Mouse (Mus musculus) limb, embryonic 12.5 days (tissue): ENCODE measurements around the gene Nrxn1. TPM values are rescaled to one million over a fixed set of nuclear protein-coding genes. Genes with fewer than 3 reads are reported as not detected.

Source experiments
- ATAC-seq: fragments of 200-750 bp; cut with Nextera tagmentation; 2 replicates; pipeline ENCODE4 v1.8.0; 2017; ENCODE audit warnings: low read depth, moderate TSS enrichment; ENCODE audit not compliant: insufficient number of reproducible peaks, insufficient read depth, low FRiP score, low TSS enrichment
- H3K27ac ChIP-seq: fragments of 300-500 bp; sonication (generic); 2 replicates; pipeline ENCODE4 v1.5.1; 2016; ENCODE audit warnings: mild to moderate bottlenecking, moderate library complexity
- H3K27me3 ChIP-seq: fragments of 300-500 bp; sonication (generic); 2 replicates; pipeline ENCODE4 v1.6.1; 2016; ENCODE audit warnings: mild to moderate bottlenecking, moderate library complexity
- H3K36me3 ChIP-seq: fragments of 300-500 bp; sonication (generic); 2 replicates; pipeline ENCODE4 v1.6.1; 2016; ENCODE audit warnings: mild to moderate bottlenecking, moderate library complexity
- H3K4me1 ChIP-seq: fragments of 300-500 bp; sonication (generic); replicated peaks from 2 replicates; pipeline ENCODE4 v1.6.1; 2016
- H3K4me2 ChIP-seq: fragments of 300-500 bp; sonication (generic); 2 replicates; pipeline ENCODE4 v1.6.1; 2016; ENCODE audit warnings: mild to moderate bottlenecking, moderate library complexity
- H3K4me3 ChIP-seq: fragments of 300-500 bp; sonication (generic); replicated peaks from 2 replicates; pipeline ENCODE4 v1.5.1; 2016; ENCODE audit warnings: mild to moderate bottlenecking
- H3K9ac ChIP-seq: fragments of 300-500 bp; sonication (generic); replicated peaks from 2 replicates; pipeline ENCODE4 v1.6.1; 2016; ENCODE audit warnings: mild to moderate bottlenecking, moderate library complexity
- H3K9me3 ChIP-seq: fragments of 300-500 bp; sonication (generic); 2 replicates; pipeline ENCODE4 v1.6.1; 2016; ENCODE audit warnings: mild to moderate bottlenecking, moderate library complexity
- WGBS: fragments of 180-500 bp; shearing (Covaris S2); methylation state at CpG from one replicate; pipeline ENCODE4 v1.1.7; 2016; 5-methylcytosine and 5-hydroxymethylcytosine counted together
- polyA plus RNA-seq: library from polyadenylated mRNA; unstranded; fragments of >200 nt; fragmentation: Nextera tagmentation; extraction: Ambion mirVana; gene quantifications from 2 replicates; pipeline ENCODE4 v1.2.1, GENCODE M21; 2016

The Nrxn1 gene
- polyA plus RNA-seq, 1 experiment from 2014 or later = 8.7 TPM

DNA sequence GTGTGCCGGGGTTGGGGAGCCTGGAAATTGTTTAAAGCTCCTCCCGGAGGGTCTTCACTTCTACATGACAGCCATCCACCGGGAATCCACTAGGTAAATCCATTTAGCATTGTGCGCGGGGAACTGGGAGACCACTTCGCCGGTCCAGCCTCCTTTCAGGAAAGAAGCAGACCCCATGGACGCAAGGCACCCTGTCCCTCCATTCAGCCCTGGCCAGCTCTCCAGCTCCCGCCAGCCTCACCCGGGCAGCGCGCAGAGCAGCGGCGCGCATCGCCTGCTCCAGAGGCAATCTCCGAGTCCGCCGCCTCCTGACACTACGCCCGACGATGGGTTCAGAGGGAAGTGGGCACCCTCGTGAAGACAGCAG, 637.5 kb downstream of the Nrxn1 start:
- Histone ChIP-seq H3K4me1 (peaks cover 9% of the 10 kb centered on the region), H3K36me3 (no peaks in the 10 kb centered on the region), H3K9ac (peak overlapping the region; percentile 65), H3K4me3 (peak overlapping the region; percentile 58), H3K9me3 (no peaks in the 10 kb centered on the region), H3K27me3 (peaks cover 42% of the 10 kb centered on the region), H3K4me2 (peak overlapping the region; percentile 95), H3K27ac (no peak overlapping the region)
- WGBS = under 1% methylated on average over 23 of the region's 23 CpGs
- ATAC-seq = peak; percentile 54

GRCm38 (mm10) chr17:90454738-90455408, 638.0 kb downstream of the Nrxn1 start:
- no peaks in the 10 kb centered on the region for H3K36me3 ChIP-seq
- peaks cover 9% of the 10 kb centered on the region for H3K4me1 ChIP-seq
- H3K9ac ChIP-seq = peak overlapping the region; percentile 65
- H3K9me3 ChIP-seq = no peaks in the 10 kb centered on the region
- peak overlapping the region; percentile 95 for H3K4me2 ChIP-seq
- H3K4me3 ChIP-seq = peak overlapping the region; percentile 58
- under 1% methylated on average over 41 of the region's 41 CpGs for WGBS
- H3K27ac ChIP-seq = no peak overlapping the region
- peak; percentile 50; the same call in 1 of the 2 replicates for ATAC-seq
- H3K27me3 ChIP-seq = peaks cover 42% of the 10 kb centered on the region

DNA sequence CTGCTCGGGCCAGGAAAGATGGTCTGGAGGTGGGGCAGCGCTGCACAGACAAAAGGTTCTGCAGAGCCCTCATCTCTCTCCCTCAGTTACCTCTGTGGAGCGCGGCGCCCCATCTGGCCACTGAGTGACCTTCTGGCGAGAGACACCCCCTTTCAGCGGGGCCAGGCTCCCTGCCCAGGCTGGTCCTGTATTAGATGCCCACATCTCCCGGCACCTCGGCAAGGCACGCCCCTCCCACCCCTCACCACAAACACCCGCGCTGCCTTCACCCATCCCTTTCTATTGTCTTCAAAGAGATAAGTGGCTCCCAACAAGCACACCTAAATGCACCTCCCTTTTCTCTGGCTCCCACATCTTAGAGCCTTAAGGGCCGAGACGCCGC, 638.5 kb downstream of the Nrxn1 start:
- WGBS = 2% methylated on average over 15 of the region's 15 CpGs

DNA sequence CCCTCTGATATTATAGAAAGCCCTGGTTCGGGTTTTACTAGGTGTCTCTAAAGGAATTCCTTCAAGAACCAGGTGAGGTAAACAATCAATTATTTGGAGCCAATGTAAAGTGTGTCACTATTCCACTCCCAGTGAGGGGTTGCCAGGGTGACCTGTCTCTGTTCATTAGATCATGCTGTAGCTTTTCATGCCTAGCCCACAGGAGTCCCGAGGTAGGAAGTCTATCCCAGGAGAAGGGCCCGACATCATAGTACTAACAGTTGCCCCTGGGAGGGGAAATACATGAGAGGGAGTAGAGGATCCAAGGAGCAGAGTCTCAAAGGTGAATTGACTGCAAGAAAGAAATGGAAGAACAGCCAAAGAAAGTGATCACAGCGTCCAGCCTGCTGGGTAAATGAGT, 639.6 kb downstream of the Nrxn1 start:
- WGBS = 45% methylated on average over 4 of the region's 4 CpGs
- peaks cover 42% of the 10 kb centered on the region for H3K27me3 ChIP-seq
- no peak overlapping the region for H3K9ac ChIP-seq
- no peak overlapping the region for H3K4me3 ChIP-seq
- no peak for ATAC-seq
- no peaks in the 10 kb centered on the region for H3K9me3 ChIP-seq
- no peak overlapping the region for H3K4me2 ChIP-seq
- H3K27ac ChIP-seq = no peak overlapping the region
- peaks cover 9% of the 10 kb centered on the region for H3K4me1 ChIP-seq
- no peaks in the 10 kb centered on the region for H3K36me3 ChIP-seq

More for the DNA sequence above, 638.5 kb downstream of the Nrxn1 start:
- peaks cover 42% of the 10 kb centered on the region for H3K27me3 ChIP-seq
- ATAC-seq = peak; percentile 24; the same call in 1 of the 2 replicates
- peaks cover 9% of the 10 kb centered on the region for H3K4me1 ChIP-seq
- peak overlapping the region; percentile 95 for H3K4me2 ChIP-seq
- H3K27ac ChIP-seq = no peak overlapping the region
- H3K9ac ChIP-seq = peak overlapping the region; percentile 65
- peak overlapping the region; percentile 58 for H3K4me3 ChIP-seq
- no peaks in the 10 kb centered on the region for H3K36me3 ChIP-seq
- H3K9me3 ChIP-seq = no peaks in the 10 kb centered on the region

- Histone ChIP-seq H3K9me3 (no peaks in the 10 kb centered on the region), H3K4me2 (no peak overlapping the region), H3K4me3 (no peak overlapping the region), H3K36me3 (no peaks in the 10 kb centered on the region), H3K9ac (no peak overlapping the region), H3K4me1 (peaks cover 9% of the 10 kb centered on the region), H3K27me3 (peaks cover 42% of the 10 kb centered on the region), H3K27ac (no peak overlapping the region)
- ATAC-seq = no peak
- 70% methylated on average over 2 of the region's 2 CpGs for WGBS
Observed at GRCm38 (mm10) chr17:90452770-90453169, 640.1 kb downstream of the Nrxn1 start.

- Histone ChIP-seq H3K9me3 (no peaks in the 10 kb centered on the region), H3K4me2 (no peak overlapping the region), H3K4me1 (peaks cover 9% of the 10 kb centered on the region), H3K9ac (no peak overlapping the region), H3K4me3 (no peak overlapping the region), H3K36me3 (no peaks in the 10 kb centered on the region), H3K27ac (no peak overlapping the region), H3K27me3 (peaks cover 38% of the 10 kb centered on the region)
- WGBS = 54% methylated on average over 2 of the region's 2 CpGs
- ATAC-seq = no peak
Observed at GRCm38 (mm10) chr17:90451384-90451783, 641.5 kb downstream of the Nrxn1 start.

DNA sequence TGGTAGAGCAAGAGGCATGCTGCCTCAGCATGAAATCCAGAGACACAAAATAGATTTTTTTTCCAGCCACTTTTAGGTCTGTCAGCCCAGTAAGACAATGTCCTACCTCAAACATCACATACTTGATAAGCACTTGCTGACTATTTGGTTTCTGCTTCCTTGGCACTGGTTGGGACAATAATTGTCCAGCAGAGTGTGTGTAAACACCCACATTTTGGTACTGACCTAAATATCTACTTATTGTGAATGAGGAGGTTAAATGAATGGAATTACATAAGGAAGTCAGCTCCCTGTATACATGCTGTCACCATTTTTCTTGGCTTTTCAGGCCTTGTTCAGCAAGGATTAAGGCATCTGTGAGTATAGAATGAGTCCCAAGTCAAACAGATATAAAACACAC, 649.8 kb downstream of the Nrxn1 start:
- no peak for ATAC-seq
- no peaks in the 10 kb centered on the region for H3K4me1 ChIP-seq

GRCm38 (mm10) chr17:90435836-90436235, 657.0 kb downstream of the Nrxn1 start:
- ATAC-seq = no peak
- no peak overlapping the region for H3K4me3 ChIP-seq
- no peak overlapping the region for H3K27ac ChIP-seq
- no peak overlapping the region for H3K4me2 ChIP-seq
- H3K9ac ChIP-seq = no peak overlapping the region
- no peaks in the 10 kb centered on the region for H3K36me3 ChIP-seq
- no peaks in the 10 kb centered on the region for H3K9me3 ChIP-seq
- no peaks in the 10 kb centered on the region for H3K27me3 ChIP-seq
- no peaks in the 10 kb centered on the region for H3K4me1 ChIP-seq

More for the DNA sequence above, 649.8 kb downstream of the Nrxn1 start:
- H3K9me3 ChIP-seq = no peaks in the 10 kb centered on the region
- no peak overlapping the region for H3K27ac ChIP-seq
- H3K27me3 ChIP-seq = no peaks in the 10 kb centered on the region
- H3K9ac ChIP-seq = no peak overlapping the region
- no peak overlapping the region for H3K4me3 ChIP-seq
- no peak overlapping the region for H3K4me2 ChIP-seq
- no peaks in the 10 kb centered on the region for H3K36me3 ChIP-seq

- Histone ChIP-seq H3K9ac (no peak overlapping the region), H3K9me3 (no peaks in the 10 kb centered on the region), H3K27me3 (no peaks in the 10 kb centered on the region), H3K27ac (no peak overlapping the region), H3K4me3 (no peak overlapping the region), H3K4me1 (no peaks in the 10 kb centered on the region), H3K36me3 (no peaks in the 10 kb centered on the region), H3K4me2 (no peak overlapping the region)
- ATAC-seq = no peak
- WGBS = 58% methylated on average over 2 of the region's 2 CpGs
Observed at GRCm38 (mm10) chr17:90435371-90435770, 657.5 kb downstream of the Nrxn1 start.

- H3K27me3 ChIP-seq = no peaks in the 10 kb centered on the region
- no peaks in the 10 kb centered on the region for H3K36me3 ChIP-seq
- no peak overlapping the region for H3K4me3 ChIP-seq
- no peak overlapping the region for H3K9ac ChIP-seq
- WGBS = 79% methylated on average over 1 of the region's 1 CpGs
- H3K27ac ChIP-seq = no peak overlapping the region
- no peaks in the 10 kb centered on the region for H3K9me3 ChIP-seq
- no peaks in the 10 kb centered on the region for H3K4me1 ChIP-seq
- H3K4me2 ChIP-seq = no peak overlapping the region
- no peak for ATAC-seq
Observed at GRCm38 (mm10) chr17:90430211-90430610, 662.7 kb downstream of the Nrxn1 start.

DNA sequence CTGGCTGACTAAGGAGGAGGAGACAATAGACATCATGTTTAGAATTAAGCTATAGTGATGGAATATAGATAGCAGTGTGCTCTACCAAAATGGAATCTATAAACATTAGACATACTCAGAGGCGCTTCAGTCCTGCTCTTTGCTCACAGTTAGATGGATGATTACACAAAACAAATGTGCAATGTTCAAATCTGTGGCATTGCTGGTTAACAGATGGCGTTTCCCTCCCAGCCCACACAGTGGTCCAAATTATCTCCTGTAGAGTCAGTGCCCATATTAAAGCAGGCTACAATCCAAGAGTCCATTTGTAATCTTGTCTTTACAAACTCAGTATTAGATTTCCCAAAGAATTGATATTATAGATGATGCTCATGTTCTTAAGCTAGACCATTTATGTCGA, 666.9 kb downstream of the Nrxn1 start:
- Histone ChIP-seq H3K4me3 (no peak overlapping the region), H3K4me2 (no peak overlapping the region), H3K27ac (no peak overlapping the region), H3K4me1 (no peaks in the 10 kb centered on the region), H3K9me3 (no peaks in the 10 kb centered on the region), H3K27me3 (no peaks in the 10 kb centered on the region), H3K9ac (no peak overlapping the region), H3K36me3 (no peaks in the 10 kb centered on the region)
- 90% methylated on average over 3 of the region's 3 CpGs for WGBS
- ATAC-seq = no peak

DNA sequence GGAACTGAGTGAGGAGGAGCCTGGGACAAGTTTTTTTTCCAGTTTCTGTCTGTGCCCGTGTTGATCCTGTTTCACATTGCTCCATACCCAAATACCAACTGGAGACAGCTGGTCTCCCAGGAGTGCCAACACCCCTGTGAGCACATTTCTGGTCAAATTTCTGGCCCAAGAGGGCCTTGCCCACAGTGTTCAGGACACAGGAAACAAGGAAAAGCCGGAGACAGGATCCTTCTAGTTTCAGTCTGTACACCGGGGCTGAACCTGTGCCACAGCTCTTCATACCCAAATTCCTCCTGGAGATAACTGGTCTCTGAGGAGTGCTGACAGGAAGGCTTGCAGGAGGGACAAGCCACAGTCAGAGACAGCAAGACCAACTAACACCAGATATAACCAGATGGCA, 670.3 kb downstream of the Nrxn1 start:
- Histone ChIP-seq H3K9me3 (no peaks in the 10 kb centered on the region), H3K4me1 (no peaks in the 10 kb centered on the region), H3K36me3 (no peaks in the 10 kb centered on the region), H3K4me3 (no peak overlapping the region), H3K9ac (no peak overlapping the region), H3K27me3 (no peaks in the 10 kb centered on the region), H3K27ac (no peak overlapping the region), H3K4me2 (no peak overlapping the region)
- WGBS = 87% methylated on average over 3 of the region's 3 CpGs
- no peak for ATAC-seq
